Mouse (Mus musculus): ENCODE measurements at regions not wholly inside any gene's neighbourhood (a gene's known extent, or its start where the extent isn't known, plus 50 kb on each side); places are given as distances from the start of the nearest gene placed in this dataset.

GRCm38 (mm10) chr4:153208822-153209221 is 273.8 kb downstream of the Ajap1 start:
- Histone ChIP-seq H3K9ac (replicated peaks; ENCODE audit: low read length) (no peak overlapping the region), H3K4me3 (ENCODE audit: low read length) (no peak overlapping the region), H3K4me1 (ENCODE audit: insufficient read depth, low read length) (peaks cover 19% of the 10 kb centered on the region), H3K9me3 (ENCODE audit: low read length) (no peaks in the 10 kb centered on the region), H3K27ac (ENCODE audit: low read length) (no peak overlapping the region; the same call in 1 of the 2 replicates), H3K27me3 (ENCODE audit: insufficient read depth, low read length) (no peaks in the 10 kb centered on the region), H3K4me2 (replicated peaks; ENCODE audit: low read depth, low read length) (no peak overlapping the region), H3K36me3 (ENCODE audit: insufficient read depth, low read length) (no peaks in the 10 kb centered on the region)
- WGBS = 39% methylated on average over 2 of the region's 2 CpGs
- no peak for ATAC-seq (ENCODE audit: low FRiP score, low TSS enrichment)

GRCm38 (mm10) chr4:153208215-153208614 is 274.4 kb downstream of the Ajap1 start:
- Histone ChIP-seq H3K9ac (replicated peaks; ENCODE audit: low read length) (no peak overlapping the region), H3K27ac (ENCODE audit: low read length) (peak overlapping the region; percentile 58), H3K4me3 (ENCODE audit: low read length) (no peak overlapping the region), H3K4me2 (replicated peaks; ENCODE audit: low read depth, low read length) (no peak overlapping the region), H3K36me3 (ENCODE audit: insufficient read depth, low read length) (no peaks in the 10 kb centered on the region), H3K9me3 (ENCODE audit: low read length) (no peaks in the 10 kb centered on the region), H3K27me3 (ENCODE audit: insufficient read depth, low read length) (no peaks in the 10 kb centered on the region), H3K4me1 (ENCODE audit: insufficient read depth, low read length) (peaks cover 19% of the 10 kb centered on the region)
- no peak for ATAC-seq (ENCODE audit: low FRiP score, low TSS enrichment)
- WGBS = 44% methylated on average over 6 of the region's 6 CpGs

DNA sequence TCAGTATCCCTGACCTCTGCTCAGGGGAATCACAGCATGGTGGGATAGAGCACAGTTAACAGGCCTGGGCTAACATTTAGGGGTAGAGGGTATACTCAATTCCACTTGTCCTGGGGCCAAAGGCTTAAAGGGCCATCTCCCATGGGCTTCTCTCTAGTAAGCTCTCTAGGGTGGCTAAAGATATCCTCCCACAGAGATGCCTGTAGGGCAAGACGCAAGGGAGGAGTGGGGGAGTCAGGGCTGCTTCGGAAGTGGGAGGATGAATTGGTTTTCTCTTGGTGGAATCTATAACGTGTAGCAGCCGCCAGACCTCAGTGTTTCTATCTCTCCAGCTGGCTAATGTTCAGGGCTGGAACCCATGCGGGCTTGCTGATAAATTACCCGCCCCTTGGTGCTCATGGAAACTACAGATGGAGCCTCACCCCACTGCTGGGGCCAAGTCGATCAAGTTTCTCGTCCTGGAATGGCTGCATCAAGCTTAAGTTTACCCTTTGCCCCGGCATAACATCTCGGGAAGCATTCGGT is 275.0 kb downstream of the Ajap1 start:
- H3K36me3 ChIP-seq (ENCODE audit: insufficient read depth, low read length) = no peaks in the 10 kb centered on the region
- no peak overlapping the region for H3K4me3 ChIP-seq (ENCODE audit: low read length)
- no peaks in the 10 kb centered on the region for H3K27me3 ChIP-seq (ENCODE audit: insufficient read depth, low read length)
- no peak overlapping the region for H3K9ac ChIP-seq (replicated peaks; ENCODE audit: low read length)
- no peaks in the 10 kb centered on the region for H3K9me3 ChIP-seq (ENCODE audit: low read length)
- WGBS = 24% methylated on average over 11 of the region's 11 CpGs
- H3K27ac ChIP-seq (ENCODE audit: low read length) = peak overlapping the region; percentile 58
- no peak overlapping the region for H3K4me2 ChIP-seq (replicated peaks; ENCODE audit: low read depth, low read length)
- H3K4me1 ChIP-seq (ENCODE audit: insufficient read depth, low read length) = peaks cover 19% of the 10 kb centered on the region
- ATAC-seq (ENCODE audit: low FRiP score, low TSS enrichment) = peak; percentile 69

GRCm38 (mm10) chr4:153206789-153207457 is 275.7 kb downstream of the Ajap1 start:
- H3K27me3 ChIP-seq (ENCODE audit: insufficient read depth, low read length) = no peaks in the 10 kb centered on the region
- H3K27ac ChIP-seq (ENCODE audit: low read length) = peak overlapping the region; percentile 31
- no peak overlapping the region for H3K4me3 ChIP-seq (ENCODE audit: low read length)
- no peak overlapping the region for H3K4me2 ChIP-seq (replicated peaks; ENCODE audit: low read depth, low read length)
- 32% methylated on average over 11 of the region's 11 CpGs for WGBS
- H3K9me3 ChIP-seq (ENCODE audit: low read length) = no peaks in the 10 kb centered on the region
- no peak overlapping the region for H3K9ac ChIP-seq (replicated peaks; ENCODE audit: low read length)
- H3K4me1 ChIP-seq (ENCODE audit: insufficient read depth, low read length) = peaks cover 19% of the 10 kb centered on the region
- ATAC-seq (ENCODE audit: low FRiP score, low TSS enrichment) = peak; percentile 67; the same call in 1 of the 2 replicates
- no peaks in the 10 kb centered on the region for H3K36me3 ChIP-seq (ENCODE audit: insufficient read depth, low read length)

GRCm38 (mm10) chr4:153204764-153205163 is 277.8 kb downstream of the Ajap1 start:
- ATAC-seq (ENCODE audit: low FRiP score, low TSS enrichment) = no peak
- 25% methylated on average over 7 of the region's 7 CpGs for WGBS
- Histone ChIP-seq H3K9me3 (ENCODE audit: low read length) (no peaks in the 10 kb centered on the region), H3K4me1 (ENCODE audit: insufficient read depth, low read length) (peaks cover 19% of the 10 kb centered on the region), H3K27me3 (ENCODE audit: insufficient read depth, low read length) (no peaks in the 10 kb centered on the region), H3K9ac (replicated peaks; ENCODE audit: low read length) (no peak overlapping the region), H3K4me3 (ENCODE audit: low read length) (no peak overlapping the region), H3K36me3 (ENCODE audit: insufficient read depth, low read length) (no peaks in the 10 kb centered on the region), H3K27ac (ENCODE audit: low read length) (no peak overlapping the region), H3K4me2 (replicated peaks; ENCODE audit: low read depth, low read length) (no peak overlapping the region)

DNA sequence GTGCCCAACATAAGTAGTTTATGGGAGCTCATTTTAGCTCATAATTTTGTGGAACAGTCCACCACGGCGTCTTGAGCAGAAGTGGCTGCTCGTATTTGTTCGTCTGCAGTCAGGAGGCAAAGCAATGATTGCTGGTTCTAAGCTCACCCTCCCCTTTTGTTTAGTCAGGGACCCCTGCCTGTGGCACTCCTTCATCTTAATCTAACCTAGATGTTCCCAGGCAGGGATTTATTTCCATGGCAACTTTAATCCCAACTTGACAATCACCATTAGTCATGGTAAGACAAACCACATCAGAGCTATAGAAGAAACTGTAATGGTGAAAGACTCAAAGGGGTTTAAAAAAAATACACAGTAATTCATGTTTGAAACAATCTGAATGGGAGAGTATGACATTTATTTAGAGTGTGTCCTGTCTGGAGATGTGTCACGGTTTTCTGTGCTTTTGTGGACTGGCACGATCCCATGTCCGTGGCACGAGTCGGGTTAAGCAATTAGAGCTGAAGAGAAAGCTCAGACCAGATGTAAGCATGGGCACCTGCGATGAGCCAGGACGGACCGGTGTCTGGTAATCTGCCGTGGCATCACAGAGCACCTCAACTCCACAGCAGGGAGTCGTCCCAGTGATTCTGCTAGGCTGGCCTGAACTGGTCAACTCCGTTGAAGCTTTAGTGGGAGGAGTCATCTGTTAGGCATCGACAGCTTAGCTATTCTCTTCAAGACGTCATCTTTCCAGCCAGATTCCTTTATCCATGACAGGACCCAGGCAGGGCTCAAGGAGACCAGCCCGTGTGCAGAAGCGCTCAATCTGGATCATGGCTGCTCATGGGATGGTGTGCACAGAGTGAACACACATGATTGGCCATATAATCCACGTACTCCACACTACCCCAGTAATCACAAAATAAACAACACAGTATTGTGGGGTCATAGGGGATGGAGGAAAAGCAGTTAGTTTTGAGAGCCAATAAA is 281.5 kb downstream of the Ajap1 start:
- Histone ChIP-seq H3K4me3 (ENCODE audit: low read length) (no peak overlapping the region), H3K4me2 (replicated peaks; ENCODE audit: low read depth, low read length) (no peak overlapping the region), H3K9ac (replicated peaks; ENCODE audit: low read length) (no peak overlapping the region), H3K27me3 (ENCODE audit: insufficient read depth, low read length) (no peaks in the 10 kb centered on the region), H3K4me1 (ENCODE audit: insufficient read depth, low read length) (no peaks in the 10 kb centered on the region), H3K9me3 (ENCODE audit: low read length) (peaks cover 5% of the 10 kb centered on the region; the same call in 1 of the 2 replicates), H3K27ac (ENCODE audit: low read length) (no peak overlapping the region), H3K36me3 (ENCODE audit: insufficient read depth, low read length) (no peaks in the 10 kb centered on the region)
- WGBS = 83% methylated on average over 20 of the region's 20 CpGs
- no peak for ATAC-seq (ENCODE audit: low FRiP score, low TSS enrichment)

DNA sequence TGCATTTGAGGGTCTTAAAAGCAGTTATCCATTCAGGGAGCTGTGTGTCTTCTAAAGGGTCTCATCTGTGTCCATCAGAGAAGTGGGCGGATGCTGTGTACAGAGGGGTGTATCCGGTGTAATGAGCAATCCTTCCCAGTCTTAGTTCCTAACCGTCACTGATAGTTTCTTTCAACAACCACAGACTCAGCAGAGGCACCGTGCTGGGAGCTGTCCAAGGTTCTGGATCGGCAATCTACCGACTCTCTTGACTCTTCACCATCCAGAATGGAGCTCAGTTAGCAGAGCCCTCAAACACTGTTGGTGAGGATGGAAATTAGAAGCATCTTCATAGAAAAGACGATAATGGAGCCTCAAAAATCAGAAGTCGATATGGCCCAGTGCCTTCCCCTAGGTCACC is 293.1 kb downstream of the Ajap1 start:
- Histone ChIP-seq H3K27me3 (ENCODE audit: insufficient read depth, low read length) (peaks cover 6% of the 10 kb centered on the region; the same call in 1 of the 2 replicates), H3K4me3 (ENCODE audit: low read length) (no peak overlapping the region), H3K9me3 (ENCODE audit: low read length) (no peaks in the 10 kb centered on the region), H3K4me1 (ENCODE audit: insufficient read depth, low read length) (no peaks in the 10 kb centered on the region), H3K9ac (replicated peaks; ENCODE audit: low read length) (no peak overlapping the region), H3K27ac (ENCODE audit: low read length) (no peak overlapping the region), H3K36me3 (ENCODE audit: insufficient read depth, low read length) (no peaks in the 10 kb centered on the region), H3K4me2 (replicated peaks; ENCODE audit: low read depth, low read length) (no peak overlapping the region)
- 7% methylated on average over 8 of the region's 8 CpGs for WGBS
- ATAC-seq (ENCODE audit: low FRiP score, low TSS enrichment) = no peak

- ATAC-seq (ENCODE audit: low FRiP score, low TSS enrichment) = 0 out of 2 replicates have a peak, but pooled peaks have one; percentile 2
- Histone ChIP-seq H3K4me2 (replicated peaks; ENCODE audit: low read depth, low read length) (peak overlapping the region; percentile 10; the same call in 1 of the 2 replicates), H3K4me1 (ENCODE audit: insufficient read depth, low read length) (no peaks in the 10 kb centered on the region), H3K27me3 (ENCODE audit: insufficient read depth, low read length) (peaks cover 6% of the 10 kb centered on the region; the same call in 1 of the 2 replicates), H3K9ac (replicated peaks; ENCODE audit: low read length) (no peak overlapping the region), H3K36me3 (ENCODE audit: insufficient read depth, low read length) (no peaks in the 10 kb centered on the region), H3K27ac (ENCODE audit: low read length) (no peak overlapping the region), H3K4me3 (ENCODE audit: low read length) (no peak overlapping the region), H3K9me3 (ENCODE audit: low read length) (no peaks in the 10 kb centered on the region)
- WGBS = 0% methylated on average over 17 of the region's 17 CpGs
Measured at GRCm38 (mm10) chr4:153188504-153189031, 294.0 kb downstream of the Ajap1 start.

GRCm38 (mm10) chr4:153187959-153188503 is 294.6 kb downstream of the Ajap1 start:
- H3K27me3 ChIP-seq (ENCODE audit: insufficient read depth, low read length) = peaks cover 6% of the 10 kb centered on the region; the same call in 1 of the 2 replicates
- peak overlapping the region; percentile 10; the same call in 1 of the 2 replicates for H3K4me2 ChIP-seq (replicated peaks; ENCODE audit: low read depth, low read length)
- no peak overlapping the region for H3K4me3 ChIP-seq (ENCODE audit: low read length)
- H3K9me3 ChIP-seq (ENCODE audit: low read length) = no peaks in the 10 kb centered on the region
- no peaks in the 10 kb centered on the region for H3K4me1 ChIP-seq (ENCODE audit: insufficient read depth, low read length)
- 0 out of 2 replicates have a peak, but pooled peaks have one; percentile 23 for ATAC-seq (ENCODE audit: low FRiP score, low TSS enrichment)
- WGBS = 3% methylated on average over 6 of the region's 6 CpGs
- H3K9ac ChIP-seq (replicated peaks; ENCODE audit: low read length) = no peak overlapping the region
- no peaks in the 10 kb centered on the region for H3K36me3 ChIP-seq (ENCODE audit: insufficient read depth, low read length)
- H3K27ac ChIP-seq (ENCODE audit: low read length) = no peak overlapping the region

Measured in kidney, embryonic 16.5 days (tissue).